Mouse (Mus musculus): ENCODE measurements around the gene Clec1a. TPM values are rescaled to one million over a fixed set of nuclear protein-coding genes. Genes with fewer than 3 reads are reported as not detected.

Clec1a gene
- polyA plus RNA-seq, 1 experiment from 2014 or later: 1.7 TPM

Other genes with a start within 250 kb of the Clec1a start
- not detected in 2 replicates for gene Cd69, start 176.6 kb downstream of the Clec1a start, polyA plus RNA-seq (2015; fragmentation: Nextera tagmentation; extraction: Ambion mirVana)
- not detected in 2 replicates for gene 4922502D21Rik, start 120.2 kb downstream of the Clec1a start, polyA plus RNA-seq (2015; fragmentation: Nextera tagmentation; extraction: Ambion mirVana)
- 0.23 TPM in 1 of 2 replicates, not detected in the other for gene Clec12a, start 109.3 kb downstream of the Clec1a start, polyA plus RNA-seq (2015; fragmentation: Nextera tagmentation; extraction: Ambion mirVana)
- 0.12 TPM in 1 of 2 replicates, not detected in the other for gene Clec12b, start 66.1 kb downstream of the Clec1a start, polyA plus RNA-seq (2015; fragmentation: Nextera tagmentation; extraction: Ambion mirVana)
- 3.6 and 3.9 TPM in 2 replicates for gene Clec1b, start 54.7 kb downstream of the Clec1a start, polyA plus RNA-seq (2015; fragmentation: Nextera tagmentation; extraction: Ambion mirVana)
- 0.22 and 0.23 TPM in 2 replicates for gene Clec9a, start 43.1 kb downstream of the Clec1a start, polyA plus RNA-seq (2015; fragmentation: Nextera tagmentation; extraction: Ambion mirVana)
- not detected in 2 replicates for gene Olr1, start 55.2 kb upstream of the Clec1a start, polyA plus RNA-seq (2015; fragmentation: Nextera tagmentation; extraction: Ambion mirVana)
- gene Tmem52b, start 60.6 kb upstream of the Clec1a start, polyA plus RNA-seq (2015; fragmentation: Nextera tagmentation; extraction: Ambion mirVana): not detected in 2 replicates
- gene Gabarapl1, start 81.2 kb upstream of the Clec1a start, polyA plus RNA-seq (2015; fragmentation: Nextera tagmentation; extraction: Ambion mirVana): 159 and 164 TPM in 2 replicates
- gene Klre1, start 125.9 kb upstream of the Clec1a start, polyA plus RNA-seq (2015; fragmentation: Nextera tagmentation; extraction: Ambion mirVana): not detected in 2 replicates
- not detected in 2 replicates for gene Klrd1, start 139.8 kb upstream of the Clec1a start, polyA plus RNA-seq (2015; fragmentation: Nextera tagmentation; extraction: Ambion mirVana)
- gene Klrk1, start 171.9 kb upstream of the Clec1a start, polyA plus RNA-seq (2015; fragmentation: Nextera tagmentation; extraction: Ambion mirVana): 0.22 and 0.38 TPM in 2 replicates
- not detected in 2 replicates for gene Klrc3, start 191.3 kb upstream of the Clec1a start, polyA plus RNA-seq (2015; fragmentation: Nextera tagmentation; extraction: Ambion mirVana)
- not detected in 2 replicates for gene Klrc2, start 208.7 kb upstream of the Clec1a start, polyA plus RNA-seq (2015; fragmentation: Nextera tagmentation; extraction: Ambion mirVana)
- gene Klrc1, start 227.0 kb upstream of the Clec1a start, polyA plus RNA-seq (2015; fragmentation: Nextera tagmentation; extraction: Ambion mirVana): not detected in 2 replicates